Mouse (Mus musculus): Measurements from ENCODE around the gene Vmn2r110. TPM values are rescaled to one million over a fixed set of nuclear protein-coding genes. Genes with fewer than 3 reads are reported as not detected.

Vmn2r110 gene
- polyA plus RNA-seq (2014; fragmentation: Illumina TruSeq; extraction: RNeasy Lipid Tissue Mini Kit (QIAGEN cat#74804); ENCODE audit: low read depth, low replicate concordance), result not detected

DNA sequence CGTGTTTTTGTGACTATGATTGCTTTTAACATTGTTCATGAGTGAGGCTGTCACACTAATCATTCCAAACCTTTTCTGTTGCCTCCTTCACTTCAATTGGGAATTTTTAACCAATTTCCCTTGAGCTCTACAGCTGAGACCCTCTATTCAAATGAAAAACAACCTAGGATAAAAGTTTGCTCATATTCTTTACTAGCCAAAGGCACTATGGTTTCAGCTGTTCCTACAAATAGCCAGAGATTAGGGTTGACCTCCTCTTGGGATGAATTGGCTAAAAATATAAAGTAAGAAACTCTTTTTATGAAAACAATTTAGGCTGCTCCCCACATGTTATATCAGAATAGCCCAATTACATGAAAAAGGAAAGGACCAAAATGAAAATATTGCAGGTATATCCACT lies at the start of gene Vmn2r110:
TSS of gene Vmn2r110 (minus strand) at position 101 of the 400 bp plus-strand sequence.

GRCm38 (mm10) chr17:20624777-20625176 lies 28.6 kb upstream of the Vmn2r110 start, which contains the start of gene Fpr-rs3:
Gene Fpr-rs3 (minus strand): TSS chr17:20624877.

GRCm38 (mm10) chr17:20564656-20565055 lies 31.6 kb downstream of the Vmn2r110 start, which contains the start of gene Vmn2r109:
Gene Vmn2r109 (minus strand): TSS chr17:20564756.

Other genes with a start within 250 kb of the Vmn2r110 start
- gene Vmn1r224, start 182.3 kb downstream of the Vmn2r110 start, polyA plus RNA-seq (2014; fragmentation: Illumina TruSeq; extraction: RNeasy Lipid Tissue Mini Kit (QIAGEN cat#74804); ENCODE audit: low read depth, low replicate concordance), result not detected
- gene Vmn2r108, start 115.1 kb downstream of the Vmn2r110 start, polyA plus RNA-seq (2014; fragmentation: Illumina TruSeq; extraction: RNeasy Lipid Tissue Mini Kit (QIAGEN cat#74804); ENCODE audit: low read depth, low replicate concordance), result not detected
- not detected for gene Vmn1r225, start 98.3 kb downstream of the Vmn2r110 start, polyA plus RNA-seq (2014; fragmentation: Illumina TruSeq; extraction: RNeasy Lipid Tissue Mini Kit (QIAGEN cat#74804); ENCODE audit: low read depth, low replicate concordance)
- not detected for gene Vmn2r109, start 31.7 kb downstream of the Vmn2r110 start, polyA plus RNA-seq (2014; fragmentation: Illumina TruSeq; extraction: RNeasy Lipid Tissue Mini Kit (QIAGEN cat#74804); ENCODE audit: low read depth, low replicate concordance)
- not detected for gene Fpr-rs3, start 28.5 kb upstream of the Vmn2r110 start, polyA plus RNA-seq (2014; fragmentation: Illumina TruSeq; extraction: RNeasy Lipid Tissue Mini Kit (QIAGEN cat#74804); ENCODE audit: low read depth, low replicate concordance)
- gene Vmn1r226, start 86.4 kb upstream of the Vmn2r110 start, polyA plus RNA-seq (2014; fragmentation: Illumina TruSeq; extraction: RNeasy Lipid Tissue Mini Kit (QIAGEN cat#74804); ENCODE audit: low read depth, low replicate concordance), result not detected
- gene Vmn1r227, start 133.4 kb upstream of the Vmn2r110 start, polyA plus RNA-seq (2014; fragmentation: Illumina TruSeq; extraction: RNeasy Lipid Tissue Mini Kit (QIAGEN cat#74804); ENCODE audit: low read depth, low replicate concordance), result not detected
- not detected for gene Vmn1r228, start 189.7 kb upstream of the Vmn2r110 start, polyA plus RNA-seq (2014; fragmentation: Illumina TruSeq; extraction: RNeasy Lipid Tissue Mini Kit (QIAGEN cat#74804); ENCODE audit: low read depth, low replicate concordance)
- not detected for gene Vmn1r229, start 215.1 kb upstream of the Vmn2r110 start, polyA plus RNA-seq (2014; fragmentation: Illumina TruSeq; extraction: RNeasy Lipid Tissue Mini Kit (QIAGEN cat#74804); ENCODE audit: low read depth, low replicate concordance)
- gene Vmn1r230, start 244.0 kb upstream of the Vmn2r110 start, polyA plus RNA-seq (2014; fragmentation: Illumina TruSeq; extraction: RNeasy Lipid Tissue Mini Kit (QIAGEN cat#74804); ENCODE audit: low read depth, low replicate concordance), result not detected